ENCODE assay signal across 23 mouse cellular contexts in the genomic region with DNA sequence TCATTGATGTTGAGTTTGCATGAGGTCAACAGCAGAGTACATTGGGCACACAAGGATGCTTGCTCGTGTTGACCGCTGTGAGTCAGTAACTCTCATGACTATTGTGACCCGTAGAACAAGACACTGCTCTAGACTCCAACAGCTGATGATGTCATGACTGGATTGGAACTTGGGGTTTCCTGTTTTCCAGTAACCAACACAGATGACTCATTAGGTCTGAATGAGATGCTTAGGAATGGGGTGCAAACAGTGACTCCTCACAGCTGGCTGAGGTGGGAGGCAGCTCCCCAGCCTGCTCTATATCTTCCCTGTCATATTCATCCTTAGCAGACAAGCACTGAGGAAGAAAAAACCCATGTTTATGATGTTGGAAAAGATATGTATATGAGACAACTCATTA.
DNase-seq lines count a peak whose midpoint lies in the region; ATAC-seq and TF ChIP-seq lines count a peak whose summit lies in the region.
"Had no signal": no experiment of that assay in that cellular context is flagged by ENCODE, and none has a peak within 500 bp of the region (broad histone marks: within the 10 kb centered on the region; RNA-seq: fewer than 3 reads in every experiment).

No protein-coding gene starts in this region.

- peak; percentile 84 for ATAC-seq in lung, postnatal 0 days
- ATAC-seq in stomach, embryonic 14.5 days (ENCODE audit: insufficient number of reproducible peaks, insufficient read depth, low FRiP score, low read depth): no peak
- no peak for ATAC-seq in hindbrain, embryonic 13.5 days (ENCODE audit: low FRiP score)
- ATAC-seq: forebrain, embryonic 16.5 days; inflammation-experienced regulatory T-cells, adult 6 months; liver, postnatal 0 days; midbrain, embryonic 16.5 days had no signal

- H3K27me3 ChIP-seq in heart, embryonic 10.5 days (ENCODE audit: insufficient read depth, poor library complexity, severe bottlenecking): no peaks in the 10 kb centered on the region
- H3K27me3 ChIP-seq in lung, postnatal 0 days (replicated peaks; ENCODE audit: insufficient read depth, low read length): no peaks in the 10 kb centered on the region
- H3K27me3 ChIP-seq in stomach, embryonic 14.5 days (ENCODE audit: control insufficient read depth, insufficient read depth, low read length): no peaks in the 10 kb centered on the region
- no peaks in the 10 kb centered on the region for H3K27me3 ChIP-seq in hindbrain, embryonic 13.5 days
- H3K27me3 ChIP-seq: embryonic facial prominence, embryonic 12.5 days; hindbrain, embryonic 12.5 days had no signal

- H3K9ac ChIP-seq in lung, postnatal 0 days (replicated peaks; ENCODE audit: low read depth): no peak overlapping the region
- H3K9ac ChIP-seq in stomach, embryonic 14.5 days (replicated peaks; ENCODE audit: low read depth, low read length): no peak overlapping the region
- H3K9ac ChIP-seq in hindbrain, embryonic 13.5 days: no peak overlapping the region
- H3K9ac ChIP-seq: embryonic facial prominence, embryonic 12.5 days; hindbrain, embryonic 12.5 days; liver, postnatal 0 days had no signal

- H3K4me2 ChIP-seq in lung, postnatal 0 days (replicated peaks; ENCODE audit: low read depth, low read length): no peak overlapping the region
- H3K4me2 ChIP-seq in stomach, embryonic 14.5 days (replicated peaks; ENCODE audit: low read depth, low read length): no peak overlapping the region
- H3K4me2 ChIP-seq in hindbrain, embryonic 13.5 days: no peak overlapping the region
- H3K4me2 ChIP-seq: embryonic facial prominence, embryonic 12.5 days; hindbrain, embryonic 12.5 days had no signal

- 91% methylated on average over 3 of the region's 3 CpGs for WGBS in heart, embryonic 10.5 days
- 71% methylated on average over 3 of the region's 3 CpGs for WGBS in lung, postnatal 0 days
- WGBS in stomach, embryonic 14.5 days: 84% methylated on average over 3 of the region's 3 CpGs
- 90% methylated on average over 3 of the region's 3 CpGs for WGBS in hindbrain, embryonic 13.5 days

- DNase-seq in heart, adult 11 months: peak; percentile 96
- DNase-seq in heart, embryonic 10.5 days (ENCODE audit: low spot score): no peak
- peak; percentile 63 for DNase-seq in lung, postnatal 0 days (ENCODE audit: low spot score)
- DNase-seq in lung, postnatal 10 days: no peak
- peak; percentile 47 for DNase-seq in brain, adult 2 months (ENCODE audit: low read depth, low spot score)
- DNase-seq in urinary bladder, postnatal 10 days (ENCODE audit: low spot score): no peak
- DNase-seq: adrenal gland, adult 8-10 months; B cell, adult 2 months; cerebellum, adult 9-11 months; gastrocnemius, adult 2 months; kidney, adult 8-10 months; kidney, postnatal 25 days; layer of hippocampus, adult 9-11 months; left cerebral cortex, postnatal 4 days; liver, postnatal 0 days had no signal

- no peak for TF ChIP-seq CTCF in lung, postnatal 0 days (IDR thresholded peaks at IDR 0.05)

- H3K27ac ChIP-seq in heart, embryonic 10.5 days: no peak overlapping the region
- H3K27ac ChIP-seq in lung, postnatal 0 days (ENCODE audit: low read length): no peak overlapping the region
- peak overlapping the region; percentile 12; the same call in 1 of the 2 replicates for H3K27ac ChIP-seq in stomach, embryonic 14.5 days (ENCODE audit: low read length)
- no peak overlapping the region for H3K27ac ChIP-seq in hindbrain, embryonic 13.5 days
- H3K27ac ChIP-seq: embryonic facial prominence, embryonic 12.5 days; gastrocnemius, adult 2 months; hindbrain, embryonic 12.5 days; left cerebral cortex, adult 2 months had no signal

- no peaks in the 10 kb centered on the region for H3K9me3 ChIP-seq in heart, embryonic 10.5 days
- no peaks in the 10 kb centered on the region for H3K9me3 ChIP-seq in lung, postnatal 0 days (ENCODE audit: low read length)
- H3K9me3 ChIP-seq in stomach, embryonic 14.5 days (ENCODE audit: control insufficient read depth, low read depth, low read length): peaks cover 8% of the 10 kb centered on the region; the same call in 1 of the 2 replicates
- 0 out of 2 replicates have a peak, but pooled peaks cover 7% of the 10 kb centered on the region for H3K9me3 ChIP-seq in hindbrain, embryonic 13.5 days
- H3K9me3 ChIP-seq: embryonic facial prominence, embryonic 12.5 days; hindbrain, embryonic 12.5 days had no signal

- H3K4me1 ChIP-seq in heart, embryonic 10.5 days: no peaks in the 10 kb centered on the region
- no peaks in the 10 kb centered on the region; the same call in none of the 2 replicates for H3K4me1 ChIP-seq in lung, postnatal 0 days (ENCODE audit: insufficient read depth, low read depth, low read length)
- peaks cover 6% of the 10 kb centered on the region for H3K4me1 ChIP-seq in stomach, embryonic 14.5 days (ENCODE audit: control insufficient read depth, insufficient read depth, low read length)
- H3K4me1 ChIP-seq in hindbrain, embryonic 13.5 days (replicated peaks): no peaks in the 10 kb centered on the region
- H3K4me1 ChIP-seq: hindbrain, embryonic 12.5 days had no signal

- TF ChIP-seq EP300 in lung, postnatal 0 days (IDR thresholded peaks at IDR 0.05): peak; percentile 52

- no peaks in the 10 kb centered on the region for H3K36me3 ChIP-seq in heart, embryonic 10.5 days
- H3K36me3 ChIP-seq in lung, postnatal 0 days (ENCODE audit: insufficient read depth, low read length): no peaks in the 10 kb centered on the region
- H3K36me3 ChIP-seq in stomach, embryonic 14.5 days (ENCODE audit: control insufficient read depth, insufficient read depth, low read length): no peaks in the 10 kb centered on the region
- no peaks in the 10 kb centered on the region for H3K36me3 ChIP-seq in hindbrain, embryonic 13.5 days
- H3K36me3 ChIP-seq: embryonic facial prominence, embryonic 12.5 days; hindbrain, embryonic 12.5 days had no signal

- no peak overlapping the region for H3K4me3 ChIP-seq in heart, embryonic 10.5 days
- H3K4me3 ChIP-seq in lung, postnatal 0 days (ENCODE audit: low read depth, low read length): no peak overlapping the region
- H3K4me3 ChIP-seq in stomach, embryonic 14.5 days (ENCODE audit: low read depth, low read length): no peak overlapping the region
- no peak overlapping the region for H3K4me3 ChIP-seq in hindbrain, embryonic 13.5 days
- H3K4me3 ChIP-seq: embryonic facial prominence, embryonic 12.5 days; gastrocnemius, adult 2 months; hindbrain, embryonic 12.5 days; left cerebral cortex, adult 2 months had no signal

Comparison
In these comparisons a context has a peak if more than half of its experiments do, and no peak if none do; other contexts are left out.
1. DNase-seq: peak in heart, adult 11 months (single experiment), lung, postnatal 0 days (single experiment) and brain, adult 2 months (single experiment); none in heart, embryonic 10.5 days (single experiment), lung, postnatal 10 days (single experiment) and urinary bladder, postnatal 10 days (single experiment).